17 mouse cellular contexts compared by ENCODE assay signal in genomic region chr10:7309927-7310326, GRCm38 (mm10).
A peak's percentile ranks its signal among the peaks of the same experiment; 100 is the strongest.
DNase-seq lines count a peak whose midpoint lies in the region; ATAC-seq lines count a peak whose summit lies in the region.
"Had no signal": no experiment of that assay in that cellular context is flagged by ENCODE, and none has a peak within 500 bp of the region (broad histone marks: within the 10 kb centered on the region; RNA-seq: fewer than 3 reads in every experiment).

No protein-coding gene starts in this region.

- ATAC-seq in cerebellum, adult (ENCODE audit: insufficient number of reproducible peaks, low FRiP score, low TSS enrichment), result peak; percentile 90
- ATAC-seq: CD4-positive, CD25-positive, alpha-beta regulatory T cell, adult 4 months; forebrain, embryonic 13.5 days; forebrain, postnatal 0 days; inflammation-experienced regulatory T-cells, adult 6 months; intestine, postnatal 0 days had no signal

- DNase-seq in cerebellum, postnatal 4 days (ENCODE audit: low spot score in 2 of 2), result no peak
- DNase-seq in adipocyte (ENCODE audit: low spot score), result peak; percentile 63
- peak; percentile 54 for DNase-seq in cerebellum, adult 8-10 months
- peak; percentile 50 to 58 for DNase-seq in cerebellum, postnatal 36 days
- DNase-seq in left cerebral cortex, postnatal 36 days (ENCODE audit: low spot score in 2 of 2), result no peak
- no peak for DNase-seq in frontal cortex, adult 2 months (ENCODE audit: extremely low spot score in 1 of 2, low spot score in 1 of 2)
- DNase-seq: adrenal gland, postnatal 14 days; B cell, adult 2 months; forebrain, postnatal 0 days; gastrocnemius, adult 2 months; gastrocnemius, postnatal 25 days; heart, postnatal 36 days had no signal

- intact Hi-C loops in left cerebral cortex, postnatal 36 days (cut with DNase I), result no loop called here

Comparison
In these comparisons a context has a peak if more than half of its experiments do, and no peak if none do; other contexts are left out.
1. DNase-seq: peak in adipocyte (single experiment), cerebellum, adult 8-10 months (single experiment) and cerebellum, postnatal 36 days (2 of 2); none in cerebellum, postnatal 4 days (0 of 2), left cerebral cortex, postnatal 36 days (0 of 2) and frontal cortex, adult 2 months (0 of 2).